Mouse (Mus musculus): ENCODE results near the gene Utf1.
A peak's percentile ranks its signal among the peaks of the same experiment; 100 is the strongest.

Gene Utf1

DNA sequence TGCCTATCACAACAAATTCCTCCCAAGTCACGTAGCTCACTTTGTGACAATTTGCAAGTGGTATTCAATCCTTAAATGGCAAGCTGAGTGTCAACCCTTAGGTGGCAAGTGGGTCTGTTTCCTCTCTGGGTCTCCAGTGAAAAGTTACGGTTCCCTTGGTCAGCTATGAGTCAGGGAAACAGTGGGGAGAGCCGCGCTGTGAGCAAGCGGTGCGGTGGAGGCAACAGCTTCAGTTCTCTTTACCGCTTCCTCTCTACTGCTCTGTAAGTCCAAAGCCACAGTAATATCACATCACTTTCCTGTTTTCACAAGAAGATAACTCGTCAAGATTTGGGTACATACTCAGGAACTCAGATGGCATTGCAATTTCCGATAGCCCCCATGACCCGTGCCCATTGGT, 30.7 kb downstream of the Utf1 start:
- DNase-seq (ENCODE audit: low read depth), result no peak

- DNase-seq (ENCODE audit: low read depth), result no peak
Observed at GRCm38 (mm10) chr7:139975471-139975870, 31.9 kb downstream of the Utf1 start.

GRCm38 (mm10) chr7:139978278-139978892, 34.8 kb downstream of the Utf1 start, which contains the start of gene 6430531B16Rik:
Gene 6430531B16Rik (minus strand): TSS chr7:139978755.
- DNase-seq (ENCODE audit: low read depth), result peak; percentile 40

DNA sequence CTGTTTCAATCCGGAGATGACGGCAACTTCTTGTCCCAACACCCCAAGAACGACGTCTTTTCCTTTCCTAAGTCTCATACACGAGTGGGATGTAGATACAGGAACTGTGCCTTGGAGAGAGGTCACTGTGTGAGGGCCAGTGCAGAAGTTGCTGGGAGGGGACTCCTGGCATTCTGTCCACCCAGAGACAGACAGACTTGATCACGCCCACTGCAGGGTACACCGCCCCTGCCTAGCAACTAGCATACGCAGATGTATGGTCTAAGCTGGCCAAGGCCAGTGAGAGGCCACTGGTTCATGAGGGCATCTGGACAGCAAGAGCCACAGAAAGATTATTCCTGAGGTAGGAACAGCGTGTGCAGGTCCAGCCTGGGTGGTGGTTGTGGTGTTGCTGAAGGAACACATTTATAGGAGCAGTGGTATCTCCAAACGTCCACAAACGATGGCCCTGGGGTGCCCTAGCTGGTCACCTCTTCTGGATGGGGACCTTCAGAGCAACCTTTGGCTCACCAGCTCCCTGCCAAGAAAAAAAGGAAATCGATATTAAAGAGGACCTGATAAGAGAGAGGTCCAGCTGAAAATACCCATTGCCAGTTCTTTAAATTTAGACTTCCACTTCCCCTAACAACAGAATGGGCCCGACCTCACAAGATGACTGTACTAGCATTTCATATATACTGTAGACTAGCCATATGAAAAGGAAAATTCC, 35.6 kb downstream of the Utf1 start:
- no peak for DNase-seq (ENCODE audit: low read depth)

DNA sequence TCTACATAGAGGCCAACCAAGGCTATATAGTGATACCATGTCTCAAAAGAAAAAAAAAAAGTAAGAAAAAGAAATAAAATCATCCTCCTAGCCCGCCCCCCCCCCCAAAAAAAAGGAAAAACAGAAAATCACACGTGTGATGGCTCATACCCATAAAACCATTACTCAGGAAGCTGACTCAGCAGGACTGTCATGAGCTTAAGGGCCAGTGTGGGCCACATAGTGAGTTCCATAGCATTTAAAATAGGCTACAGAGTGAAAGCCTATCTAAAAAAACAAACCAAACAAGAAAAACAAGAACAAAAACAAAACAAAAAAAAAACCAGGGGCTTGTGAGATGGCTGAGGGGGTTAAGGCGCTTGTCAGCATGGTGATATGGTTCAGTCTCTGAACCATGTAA, 37.2 kb downstream of the Utf1 start:
- DNase-seq (ENCODE audit: low read depth), result no peak

DNA sequence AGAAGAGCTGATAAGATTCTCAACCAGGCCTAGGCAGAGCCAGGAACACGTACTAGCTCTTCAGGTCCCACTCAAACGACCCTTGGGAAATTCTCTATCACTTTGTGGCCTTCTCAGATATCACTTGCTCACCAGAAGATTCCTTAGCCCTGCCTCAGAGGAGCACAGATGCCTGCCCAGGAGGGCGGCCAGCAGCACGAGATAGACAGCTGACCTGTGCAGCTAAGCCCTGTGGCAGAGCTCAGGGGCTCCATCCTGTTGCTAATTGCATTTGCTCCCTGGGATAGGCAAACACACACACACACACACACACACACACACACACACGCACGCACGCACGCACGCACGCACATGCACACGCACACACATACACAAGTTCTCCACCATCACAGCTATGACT, 38.5 kb downstream of the Utf1 start:
- DNase-seq (ENCODE audit: low read depth), result no peak

- no peak for DNase-seq (ENCODE audit: low read depth)
Observed at GRCm38 (mm10) chr7:139984505-139984904, 40.9 kb downstream of the Utf1 start.

DNA sequence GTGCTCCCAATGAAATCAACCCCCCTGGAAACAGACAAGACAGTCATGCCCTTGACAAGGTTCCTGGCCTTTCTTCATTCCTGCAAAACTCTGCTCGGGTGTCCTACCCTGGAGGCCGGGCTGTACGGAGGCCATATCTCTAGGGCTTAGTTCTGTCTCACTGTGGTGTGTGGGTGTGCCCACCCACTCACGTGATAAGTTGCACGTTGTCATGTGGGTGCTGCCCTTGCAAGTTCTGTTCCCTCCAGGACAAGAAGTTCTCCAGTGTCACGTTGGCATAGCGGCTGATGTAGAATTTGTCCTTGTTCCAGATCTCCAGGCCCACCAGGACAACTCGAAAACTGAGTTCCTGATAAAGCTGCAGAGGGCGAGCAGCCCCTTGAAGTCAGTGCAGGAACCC, 44.7 kb downstream of the Utf1 start:
- no peak for DNase-seq (ENCODE audit: low read depth)

- DNase-seq (ENCODE audit: low read depth), result no peak
Observed at GRCm38 (mm10) chr7:139990864-139991394, 47.3 kb downstream of the Utf1 start.

GRCm38 (mm10) chr7:139992406-139992805, 48.8 kb downstream of the Utf1 start, which contains the start of gene Adam8:
Gene Adam8 (minus strand): TSS chr7:139992562.
- peak; percentile 44 for DNase-seq (ENCODE audit: low read depth)

GRCm38 (mm10) chr7:139993532-139993931, 49.9 kb downstream of the Utf1 start:
- DNase-seq (ENCODE audit: low read depth), result no peak

DNA sequence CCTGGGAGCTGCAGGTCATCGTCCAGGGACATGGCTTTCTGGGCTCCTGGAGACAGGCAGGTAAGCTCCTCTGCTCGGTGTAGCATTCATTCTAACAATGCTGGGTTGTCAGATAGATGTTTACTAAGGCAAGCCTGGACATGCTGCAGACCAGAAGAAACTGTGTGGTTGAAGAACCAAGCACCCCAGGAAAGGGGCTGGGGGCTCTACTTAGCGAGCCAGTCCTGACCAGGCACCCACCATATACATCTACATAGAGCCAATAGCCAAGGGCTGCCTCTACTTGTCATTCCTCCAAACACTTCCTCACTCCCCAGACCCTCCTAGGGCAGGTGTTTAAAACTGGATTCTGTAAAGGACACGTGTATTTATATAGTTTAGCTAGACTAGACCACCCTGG, 50.6 kb downstream of the Utf1 start:
- DNase-seq (ENCODE audit: low read depth), result no peak

GRCm38 (mm10) chr7:139994676-139995075, 51.1 kb downstream of the Utf1 start:
- DNase-seq (ENCODE audit: low read depth), result peak; percentile 56

All from c-Kit-positive CD71-positive TER-119-negative erythroid progenitor cells, embryonic 14.5 days (primary cell).